In the genomic region with DNA sequence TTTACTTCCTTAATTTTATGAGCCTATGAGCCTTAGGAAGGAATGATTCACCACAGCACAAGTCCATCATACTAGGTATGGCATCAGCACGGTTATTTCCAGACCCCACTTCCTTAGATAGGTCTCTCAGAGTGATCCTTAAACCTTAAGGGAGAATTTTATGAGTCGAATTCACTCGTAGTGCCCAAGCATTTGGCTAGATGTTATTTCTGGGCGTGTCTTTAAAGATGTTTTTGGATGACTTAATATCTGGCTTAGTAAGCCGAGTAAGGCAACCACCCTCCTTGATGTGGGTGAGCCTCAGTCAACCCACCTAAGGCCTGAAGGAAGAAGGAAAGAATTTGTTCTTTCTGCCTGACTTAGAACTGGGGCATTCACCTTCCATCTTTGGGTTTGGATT, we compare ENCODE assay signal across 26 mouse cellular contexts.
"Had no signal": no experiment of that assay in that cellular context is flagged by ENCODE, and none has a peak within 500 bp of the region (broad histone marks: within the 10 kb centered on the region; RNA-seq: fewer than 3 reads in every experiment).

No protein-coding gene starts in this region.

- H3K9ac ChIP-seq: heart, embryonic 12.5 days; hindbrain, embryonic 12.5 days; hindbrain, embryonic 14.5 days; intestine, embryonic 15.5 days; limb, embryonic 13.5 days; limb, embryonic 15.5 days; liver, embryonic 12.5 days; liver, embryonic 14.5 days had no signal

- H3K36me3 ChIP-seq: heart, embryonic 10.5 days; heart, embryonic 12.5 days; hindbrain, embryonic 10.5 days; hindbrain, embryonic 12.5 days; intestine, embryonic 15.5 days; limb, embryonic 13.5 days; limb, embryonic 15.5 days; liver, embryonic 12.5 days had no signal

- H3K4me1 ChIP-seq: hindbrain, embryonic 12.5 days; intestine, embryonic 15.5 days; limb, embryonic 13.5 days; limb, embryonic 15.5 days had no signal

- H3K27ac ChIP-seq: gastrocnemius, adult 2 months; heart, adult 2 months; heart, embryonic 10.5 days; hindbrain, embryonic 10.5 days; hindbrain, embryonic 12.5 days; hindbrain, embryonic 14.5 days; intestine, embryonic 15.5 days; limb, embryonic 13.5 days; limb, embryonic 15.5 days; liver, embryonic 12.5 days; liver, embryonic 14.5 days had no signal

- H3K4me3 ChIP-seq: gastrocnemius, adult 2 months; heart, adult 2 months; heart, embryonic 10.5 days; heart, embryonic 12.5 days; hindbrain, embryonic 10.5 days; hindbrain, embryonic 12.5 days; intestine, embryonic 15.5 days; limb, embryonic 13.5 days; limb, embryonic 15.5 days; liver, embryonic 12.5 days had no signal

- H3K27me3 ChIP-seq: heart, embryonic 12.5 days; hindbrain, embryonic 12.5 days; intestine, embryonic 15.5 days; limb, embryonic 13.5 days; limb, embryonic 15.5 days; liver, embryonic 12.5 days had no signal

- H3K9me3 ChIP-seq: heart, embryonic 10.5 days; hindbrain, embryonic 12.5 days; intestine, embryonic 15.5 days; limb, embryonic 15.5 days; liver, embryonic 12.5 days had no signal

- DNase-seq: gastrocnemius, adult 2 months; gastrocnemius, postnatal 10 days; gastrocnemius, postnatal 25 days; heart, adult 2 months; heart, postnatal 4 days; kidney, adult 18-20 months; kidney, adult 8-10 months; kidney, postnatal 10 days; kidney, postnatal 25 days; kidney, postnatal 4 days; layer of hippocampus, adult 9-11 months; layer of hippocampus, postnatal 36 days; left cerebral cortex, postnatal 4 days had no signal

- ATAC-seq: hindbrain, embryonic 16.5 days; inflammation-experienced regulatory T-cells, adult 6 months; intestine, embryonic 15.5 days; intestine, postnatal 0 days; liver, embryonic 12.5 days had no signal

- H3K4me2 ChIP-seq: heart, embryonic 12.5 days; hindbrain, embryonic 12.5 days; hindbrain, embryonic 14.5 days; intestine, embryonic 15.5 days; limb, embryonic 13.5 days; limb, embryonic 15.5 days; liver, embryonic 12.5 days had no signal
